Mouse (Mus musculus) G1E (cell line): Measurements from ENCODE around the gene Sec22c. TPM values are rescaled to one million over a fixed set of nuclear protein-coding genes. Genes with fewer than 3 reads are reported as not detected.

Source experiments
- ATAC-seq: 2 replicates; pipeline ENCODE4 v1.8.0; 2016; ENCODE audit warnings: mild to moderate bottlenecking; ENCODE audit not compliant: insufficient number of reproducible peaks, poor library complexity, low FRiP score, severe bottlenecking; ENCODE audit errors: extremely low read depth
- DNase-seq: peaks from one replicate; pipeline ENCODE4 v3.0.0; 2012; ENCODE audit warnings: low spot score
- H3K27me3 ChIP-seq: 2 replicates; pipeline ENCODE4 v1.6.1; 2012; ENCODE audit warnings: mild to moderate bottlenecking, low read length, inconsistent platforms; ENCODE audit not compliant: insufficient read depth
- H3K36me3 ChIP-seq: replicated peaks from 2 replicates; pipeline ENCODE3; 2012; ENCODE audit warnings: mild to moderate bottlenecking, inconsistent platforms
- H3K4me1 ChIP-seq: 2 replicates; pipeline ENCODE4 v1.6.1; 2012; ENCODE audit warnings: low read depth, low read length, inconsistent platforms, mixed read lengths; ENCODE audit not compliant: insufficient read depth
- H3K4me3 ChIP-seq: 2 replicates; pipeline ENCODE4 v1.5.1; 2012; ENCODE audit warnings: low read depth, mild to moderate bottlenecking, inconsistent platforms, low read length, moderate library complexity, mixed read lengths
- H3K9me3 ChIP-seq: replicated peaks from 2 replicates; pipeline ENCODE4 v1.6.1; 2012; ENCODE audit warnings: inconsistent platforms
- CTCF ChIP-seq: IDR thresholded peaks from 2 replicates; pipeline ENCODE4 v1.5.1; 2012; ENCODE audit warnings: low read depth, low read length, inconsistent platforms, mixed read lengths
- GATA1 ChIP-seq: IDR thresholded peaks from 2 replicates; pipeline ENCODE4 v1.6.1; 2012; ENCODE audit warnings: borderline replicate concordance, low read length, inconsistent platforms, mixed read lengths
- GATA2 ChIP-seq: IDR thresholded peaks from 2 replicates; pipeline ENCODE4 v1.6.1; 2012; ENCODE audit warnings: low read depth, low read length, inconsistent platforms, borderline replicate concordance
- POLR2AphosphoS5 ChIP-seq: IDR thresholded peaks from 2 replicates; pipeline ENCODE4 v1.6.1; 2012; ENCODE audit warnings: low read depth, low read length, inconsistent platforms; ENCODE audit not compliant: insufficient replicate concordance
- TAL1 ChIP-seq: conservative IDR thresholded peaks from 2 replicates; pipeline ENCODE4 v1.6.1; 2012; ENCODE audit warnings: low read depth, low read length, inconsistent platforms, mixed read lengths
- polyA plus RNA-seq: library from polyadenylated mRNA; stranded (reverse); fragments of >175 nt; gene quantifications from 2 replicates; pipeline ENCODE4 v1.2.3, GENCODE M21; 2012
- total RNA-seq, 2 experiments: library from RNA; stranded (forward) in 1 of 2; stranded (reverse) in 1 of 2; fragments of 200-1000 nt in 1 of 2; fragments of >200 nt in 1 of 2; fragmentation: Nextera tagmentation in 1 of 2; gene quantifications; 2 replicates each; pipeline ENCODE4 v1.2.3; 2014 to 2017

The Sec22c gene
- total and polyA plus RNA-seq, 3 experiments = 3.6 to 4.8 (median 4.7) TPM

DNA sequence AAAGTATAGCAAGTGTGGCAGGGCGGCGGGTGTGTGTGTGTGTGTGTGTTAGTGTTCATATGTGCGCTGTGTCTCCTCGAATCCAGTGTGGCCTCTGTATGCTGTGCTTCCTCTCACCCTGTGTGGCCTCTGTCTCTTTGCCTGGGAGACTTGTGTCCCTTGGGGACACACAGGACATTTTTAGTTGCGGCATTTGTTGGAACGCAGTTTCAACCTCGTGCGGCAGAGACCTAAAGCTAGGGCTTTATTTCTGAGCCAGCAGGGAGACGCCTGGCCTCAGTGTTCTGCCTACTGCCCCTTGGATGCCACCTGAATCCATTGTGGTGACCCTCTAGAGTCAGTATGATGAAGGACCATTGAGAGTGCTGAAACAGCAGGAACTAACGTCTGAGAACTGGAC, 72.4 kb downstream of the Sec22c start:
- DNase-seq (no peak), ATAC-seq (no peak)
- peaks cover 11% of the 10 kb centered on the region for H3K27me3 ChIP-seq
- H3K4me1 ChIP-seq = no peaks in the 10 kb centered on the region
- no peak for TF ChIP-seq TAL1
- TF ChIP-seq GATA1 = no peak
- no peak for TF ChIP-seq GATA2
- TF ChIP-seq CTCF = no peak
- no peak for TF ChIP-seq POLR2AphosphoS5
- no peaks in the 10 kb centered on the region for H3K36me3 ChIP-seq
- H3K4me3 ChIP-seq = no peak overlapping the region
- H3K9me3 ChIP-seq = no peaks in the 10 kb centered on the region

DNA sequence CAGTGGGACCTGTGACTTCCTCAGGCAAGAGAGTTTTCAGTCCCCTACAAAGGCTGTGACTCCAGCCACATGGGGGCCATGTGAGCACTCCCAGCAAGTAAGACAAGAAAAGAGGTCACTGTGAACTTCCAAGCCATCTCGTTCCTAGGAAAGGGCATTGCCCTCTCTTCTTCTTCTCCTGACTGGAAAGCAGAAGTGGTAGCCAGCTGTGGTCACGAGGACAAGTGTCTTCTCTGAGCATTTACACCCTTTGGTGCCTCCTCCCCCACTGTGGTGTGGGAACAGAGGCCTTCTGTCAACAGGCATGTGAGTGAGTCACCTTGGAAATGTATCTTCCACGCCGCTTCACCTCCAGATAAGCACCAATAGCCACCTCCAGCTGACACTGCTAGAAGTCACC, 73.3 kb downstream of the Sec22c start:
- ATAC-seq = no peak

GRCm38 (mm10) chr9:121630627-121631026, 74.7 kb downstream of the Sec22c start:
- no peak overlapping the region for H3K4me3 ChIP-seq
- ATAC-seq (no peak), DNase-seq (no peak)
- H3K36me3 ChIP-seq = no peaks in the 10 kb centered on the region
- H3K9me3 ChIP-seq = no peaks in the 10 kb centered on the region
- peaks cover 4% of the 10 kb centered on the region for H3K27me3 ChIP-seq
- H3K4me1 ChIP-seq = no peaks in the 10 kb centered on the region
- no peak for TF ChIP-seq GATA1
- no peak for TF ChIP-seq GATA2
- TF ChIP-seq POLR2AphosphoS5 = no peak
- TF ChIP-seq CTCF = no peak
- TF ChIP-seq TAL1 = no peak

More for the DNA sequence above, 73.3 kb downstream of the Sec22c start:
- TF ChIP-seq GATA1 (no peak), POLR2AphosphoS5 (no peak), CTCF (no peak), TAL1 (no peak), GATA2 (no peak)
- no peaks in the 10 kb centered on the region for H3K9me3 ChIP-seq
- H3K4me1 ChIP-seq = no peaks in the 10 kb centered on the region
- DNase-seq = no peak
- H3K4me3 ChIP-seq = no peak overlapping the region
- peaks cover 11% of the 10 kb centered on the region for H3K27me3 ChIP-seq
- H3K36me3 ChIP-seq = no peaks in the 10 kb centered on the region

Other genes with a start within 250 kb of the Sec22c start
- gene Cck, start 209.8 kb downstream of the Sec22c start, total RNA-seq (2014; fragmentation: Nextera tagmentation) = not detected in 2 replicates
- gene Cck, start 209.8 kb downstream of the Sec22c start, total RNA-seq (2017) = not detected in 2 replicates
- not detected in 2 replicates for gene Cck, start 209.8 kb downstream of the Sec22c start, polyA plus RNA-seq
- gene Lyzl4, start 63.4 kb downstream of the Sec22c start, total RNA-seq (2014; fragmentation: Nextera tagmentation) = not detected in 2 replicates
- not detected in 2 replicates for gene Lyzl4, start 63.4 kb downstream of the Sec22c start, total RNA-seq (2017)
- gene Lyzl4, start 63.4 kb downstream of the Sec22c start, polyA plus RNA-seq = not detected in 2 replicates
- gene Vipr1, start 62.8 kb downstream of the Sec22c start, total RNA-seq (2014; fragmentation: Nextera tagmentation) = not detected in 2 replicates
- under 0.01 and 0.52 TPM in 2 replicates for gene Vipr1, start 62.8 kb downstream of the Sec22c start, total RNA-seq (2017)
- not detected in 2 replicates for gene Vipr1, start 62.8 kb downstream of the Sec22c start, polyA plus RNA-seq
- gene Ss18l2, start 4.8 kb upstream of the Sec22c start, total RNA-seq (2014; fragmentation: Nextera tagmentation) = 12.9 and 19.0 TPM in 2 replicates
- 39.7 and 52.8 TPM in 2 replicates for gene Ss18l2, start 4.8 kb upstream of the Sec22c start, total RNA-seq (2017)
- 7.1 and 9.7 TPM in 2 replicates for gene Ss18l2, start 4.8 kb upstream of the Sec22c start, polyA plus RNA-seq
- 267 and 339 TPM in 2 replicates for gene Nktr, start 13.7 kb upstream of the Sec22c start, total RNA-seq (2014; fragmentation: Nextera tagmentation)
- 109 and 135 TPM in 2 replicates for gene Nktr, start 13.7 kb upstream of the Sec22c start, total RNA-seq (2017)
- gene Nktr, start 13.7 kb upstream of the Sec22c start, polyA plus RNA-seq = 22.6 and 33.2 TPM in 2 replicates
- not detected in 2 replicates for gene Zfp651, start 53.8 kb upstream of the Sec22c start, total RNA-seq (2014; fragmentation: Nextera tagmentation)
- 0.05 and 0.12 TPM in 2 replicates for gene Zfp651, start 53.8 kb upstream of the Sec22c start, total RNA-seq (2017)
- gene Zfp651, start 53.8 kb upstream of the Sec22c start, polyA plus RNA-seq = 0.07 and 0.08 TPM in 2 replicates
- not detected in 2 replicates for gene Klhl40, start 72.1 kb upstream of the Sec22c start, total RNA-seq (2014; fragmentation: Nextera tagmentation)
- not detected in 2 replicates for gene Klhl40, start 72.1 kb upstream of the Sec22c start, total RNA-seq (2017)
- not detected in 2 replicates for gene Klhl40, start 72.1 kb upstream of the Sec22c start, polyA plus RNA-seq
- gene Hhatl, start 87.0 kb upstream of the Sec22c start, total RNA-seq (2014; fragmentation: Nextera tagmentation) = not detected in 2 replicates
- gene Hhatl, start 87.0 kb upstream of the Sec22c start, total RNA-seq (2017) = not detected in 2 replicates
- not detected in 2 replicates for gene Hhatl, start 87.0 kb upstream of the Sec22c start, polyA plus RNA-seq
- gene Ccdc13, start 134.0 kb upstream of the Sec22c start, total RNA-seq (2014; fragmentation: Nextera tagmentation) = not detected in 2 replicates
- 0.33 TPM in 1 of 2 replicates, not detected in the other for gene Ccdc13, start 134.0 kb upstream of the Sec22c start, total RNA-seq (2017)
- 0.09 TPM in 1 of 2 replicates, not detected in the other for gene Ccdc13, start 134.0 kb upstream of the Sec22c start, polyA plus RNA-seq
- gene Higd1a, start 152.9 kb upstream of the Sec22c start, total RNA-seq (2014; fragmentation: Nextera tagmentation) = 45.8 and 54.5 TPM in 2 replicates
- gene Higd1a, start 152.9 kb upstream of the Sec22c start, total RNA-seq (2017) = 114 and 136 TPM in 2 replicates
- 71.6 and 73.3 TPM in 2 replicates for gene Higd1a, start 152.9 kb upstream of the Sec22c start, polyA plus RNA-seq
- gene Ackr2, start 192.9 kb upstream of the Sec22c start, total RNA-seq (2014; fragmentation: Nextera tagmentation) = not detected in 2 replicates
- 0.11 and 0.12 TPM in 2 replicates for gene Ackr2, start 192.9 kb upstream of the Sec22c start, total RNA-seq (2017)
- not detected in 2 replicates for gene Ackr2, start 192.9 kb upstream of the Sec22c start, polyA plus RNA-seq
- gene Cyp8b1, start 210.8 kb upstream of the Sec22c start, total RNA-seq (2014; fragmentation: Nextera tagmentation) = not detected in 2 replicates
- 0.12 TPM in 1 of 2 replicates, not detected in the other for gene Cyp8b1, start 210.8 kb upstream of the Sec22c start, total RNA-seq (2017)
- gene Cyp8b1, start 210.8 kb upstream of the Sec22c start, polyA plus RNA-seq = not detected in 2 replicates
- gene Fam198a, start 245.5 kb upstream of the Sec22c start, total RNA-seq (2014; fragmentation: Nextera tagmentation) = not detected in 2 replicates
- gene Fam198a, start 245.5 kb upstream of the Sec22c start, total RNA-seq (2017) = 0.17 TPM in 1 of 2 replicates, not detected in the other
- not detected in 2 replicates for gene Fam198a, start 245.5 kb upstream of the Sec22c start, polyA plus RNA-seq